Comparison of ENCODE assay signal across 9 mouse cellular contexts in genomic region chr7:4793674-4794073, GRCm38 (mm10). TPM values are rescaled to one million over a fixed set of nuclear protein-coding genes. Genes with fewer than 3 reads are reported as not detected.
A peak's percentile ranks its signal among the peaks of the same experiment; 100 is the strongest.
DNase-seq lines count a peak whose midpoint lies in the region; ATAC-seq and TF ChIP-seq lines count a peak whose summit lies in the region.
"Had no signal": no experiment of that assay in that cellular context is flagged by ENCODE, and none has a peak within 500 bp of the region (broad histone marks: within the 10 kb centered on the region; RNA-seq: fewer than 3 reads in every experiment).

No protein-coding gene starts in this region.

- DNase-seq in kidney, postnatal 0 days (ENCODE audit: low spot score) = no peak
- no peak for DNase-seq in kidney, adult 18-20 months
- no peak for DNase-seq in hindbrain, postnatal 0 days (ENCODE audit: low spot score)
- no peak for DNase-seq in right cerebral cortex, postnatal 25 days
- no peak for DNase-seq in gastrocnemius, postnatal 36 days

- no peaks in the 10 kb centered on the region for H3K9me3 ChIP-seq in kidney, postnatal 0 days (replicated peaks; ENCODE audit: low read length)
- H3K9me3 ChIP-seq in hindbrain, postnatal 0 days (ENCODE audit: low read length) = no peaks in the 10 kb centered on the region

- peak overlapping the region; percentile 94; the same call in 1 of the 2 replicates for H3K27ac ChIP-seq in kidney, postnatal 0 days
- no peak overlapping the region for H3K27ac ChIP-seq in cortical plate, adult 2 months (ENCODE audit: insufficient read depth, low read length)
- peak overlapping the region; percentile 92 for H3K27ac ChIP-seq in hindbrain, postnatal 0 days

- H3K9ac ChIP-seq in kidney, postnatal 0 days (ENCODE audit: low read depth, low read length) = peak overlapping the region; percentile 95
- H3K9ac ChIP-seq in hindbrain, postnatal 0 days (replicated peaks; ENCODE audit: low read length) = peak overlapping the region; percentile 92

- H3ac ChIP-seq in myocyte (ENCODE audit: control insufficient read depth, insufficient read length) = peak overlapping the region; percentile 83

- WGBS in kidney, postnatal 0 days = 43% methylated on average over 4 of the region's 4 CpGs
- WGBS in hindbrain, postnatal 0 days = 47% methylated on average over 4 of the region's 4 CpGs

- peaks cover 25% of the 10 kb centered on the region for H3K79me2 ChIP-seq in myocyte (ENCODE audit: control insufficient read depth, insufficient read depth)

- no peak for ATAC-seq in kidney, postnatal 0 days (replicated peaks; ENCODE audit: low FRiP score, low read depth)
- no peak for ATAC-seq in hindbrain, postnatal 0 days
- ATAC-seq in cerebellum, adult (ENCODE audit: insufficient number of reproducible peaks, low FRiP score, low TSS enrichment) = no peak

- H3K4me1 ChIP-seq in kidney, postnatal 0 days (replicated peaks; ENCODE audit: insufficient read depth, low read length) = peaks cover 8% of the 10 kb centered on the region; the same call in 1 of the 2 replicates
- peaks cover 4% of the 10 kb centered on the region; the same call in 1 of the 2 replicates for H3K4me1 ChIP-seq in cortical plate, adult 2 months (ENCODE audit: control insufficient read depth, insufficient read depth, low read length)
- H3K4me1 ChIP-seq in hindbrain, postnatal 0 days (ENCODE audit: insufficient read depth, low read length) = peaks cover 3% of the 10 kb centered on the region; the same call in 1 of the 2 replicates

- no peak for TF ChIP-seq CTCF in kidney, postnatal 0 days (IDR thresholded peaks at IDR 0.05; ENCODE audit: low read depth)
- TF ChIP-seq CTCF in cortical plate, adult 2 months (IDR thresholded peaks at IDR 0.05; ENCODE audit: extremely low read depth, insufficient read depth, low read length) = no peak
- no peak for TF ChIP-seq CTCF in hindbrain, postnatal 0 days (IDR thresholded peaks at IDR 0.05; ENCODE audit: low read depth)

- TF ChIP-seq POLR2A in cortical plate, adult 2 months (IDR thresholded peaks at IDR 0.05; ENCODE audit: extremely low read depth, insufficient read depth, low read length) = no peak
- TF ChIP-seq POLR2A in myocyte (IDR thresholded peaks at IDR 0.05; ENCODE audit: insufficient read length, low read depth) = no peak

- intact Hi-C loops in gastrocnemius, postnatal 36 days (cut with DNase I) = loop anchor here (10.0 kb wide), 1 partner anchor 659 kb away; the partner anchor contains the start of gene Leng8

- H3K27me3 ChIP-seq in kidney, postnatal 0 days (ENCODE audit: insufficient read depth, low read length) = no peaks in the 10 kb centered on the region
- no peaks in the 10 kb centered on the region for H3K27me3 ChIP-seq in hindbrain, postnatal 0 days (ENCODE audit: insufficient read depth, low read length)
- no peaks in the 10 kb centered on the region for H3K27me3 ChIP-seq in myocyte (ENCODE audit: control insufficient read depth, insufficient read depth, insufficient read length)

- H3K4me2 ChIP-seq in kidney, postnatal 0 days (ENCODE audit: low read length) = peak overlapping the region; percentile 82
- H3K4me2 ChIP-seq in hindbrain, postnatal 0 days (ENCODE audit: low read depth, low read length) = peak overlapping the region; percentile 77
- peak overlapping the region; percentile 97 for H3K4me2 ChIP-seq in myocyte (ENCODE audit: low read depth)

- H3K4me3 ChIP-seq in kidney, postnatal 0 days (replicated peaks; ENCODE audit: low read depth, low read length) = peak overlapping the region; percentile 81
- peak overlapping the region; percentile 71 for H3K4me3 ChIP-seq in cortical plate, adult 2 months (ENCODE audit: insufficient read depth, low read length)
- peak overlapping the region; percentile 84 for H3K4me3 ChIP-seq in hindbrain, postnatal 0 days (ENCODE audit: low read length)
- peak overlapping the region; percentile 96 for H3K4me3 ChIP-seq in myocyte

- H3K36me3 ChIP-seq in kidney, postnatal 0 days (ENCODE audit: insufficient read depth, low read length) = peaks cover 26% of the 10 kb centered on the region
- peaks cover 25% of the 10 kb centered on the region for H3K36me3 ChIP-seq in hindbrain, postnatal 0 days (ENCODE audit: insufficient read depth, low read length)
- peaks cover 31% of the 10 kb centered on the region for H3K36me3 ChIP-seq in myocyte (ENCODE audit: control insufficient read depth, insufficient read depth)

TF ChIP-seq in myocyte, 11 proteins besides CTCF, POLR2A, EP300 and RAD21:
- TF ChIP-seq E2F4 (IDR thresholded peaks at IDR 0.05; ENCODE audit: insufficient read depth) (no peak), MAX (IDR thresholded peaks at IDR 0.05; ENCODE audit: low read depth) (no peak), MYOG (IDR thresholded peaks at IDR 0.05; ENCODE audit: control insufficient read depth in 1 of 3, insufficient read depth in 1 of 3, insufficient read length in 2 of 3, low read depth in 2 of 3) (no peak), USF1 (IDR thresholded peaks at IDR 0.05; ENCODE audit: low read depth) (no peak), SRF (IDR thresholded peaks at IDR 0.05; ENCODE audit: control insufficient read depth, insufficient read length, low read depth) (no peak), TCF12 (IDR thresholded peaks at IDR 0.05; ENCODE audit: insufficient read depth, poor library complexity, severe bottlenecking) (no peak), MYOD1 (IDR thresholded peaks at IDR 0.05; ENCODE audit: control insufficient read depth in 1 of 3, insufficient read length in 2 of 3, low read depth in 2 of 3) (no peak), TCF3 (IDR thresholded peaks at IDR 0.05; ENCODE audit: insufficient read length, low read depth) (no peak), POLR2AphosphoS2 (IDR thresholded peaks at IDR 0.05; ENCODE audit: insufficient read length, low read depth) (no peak), REST (IDR thresholded peaks at IDR 0.05; ENCODE audit: insufficient read depth, insufficient read length) (no peak), CEBPB (IDR thresholded peaks at IDR 0.05; ENCODE audit: insufficient read depth, poor library complexity, severe bottlenecking) (no peak)

RNA-seq across cellular contexts. Expression of gene Rpl28, which starts 1.0 kb away (rescaled TPM):
- 453 and 480 TPM in 2 replicates for polyA plus RNA-seq in kidney, postnatal 0 days (2015; fragmentation: Nextera tagmentation; extraction: Ambion mirVana)
- polyA plus RNA-seq in cortical plate, adult 2 months (2012; rRNA removed) = 257 and 299 TPM in 2 replicates
- 145 and 147 TPM in 2 replicates for total RNA-seq in hindbrain, postnatal 0 days (2014; rRNA removed)
- polyA plus RNA-seq in hindbrain, postnatal 0 days (2015; fragmentation: Nextera tagmentation; extraction: Ambion mirVana) = 304 and 315 TPM in 2 replicates
- 3,329 TPM for polyA plus RNA-seq in myocyte (2012; fragmentation: generic; extraction: Trizol)
- total RNA-seq in gastrocnemius, postnatal 36 days (2021) = 100 to 1,000 TPM; 431 to 514 TPM

RNA-seq across cellular contexts. Expression of gene Tmem238, which starts 4.2 kb away (rescaled TPM):
- polyA plus RNA-seq in kidney, postnatal 0 days (2015; fragmentation: Nextera tagmentation; extraction: Ambion mirVana) = 35.9 and 40.4 TPM in 2 replicates
- polyA plus RNA-seq in cortical plate, adult 2 months (2012; rRNA removed) = 4.6 and 4.9 TPM in 2 replicates
- total RNA-seq in hindbrain, postnatal 0 days (2014; rRNA removed) = 13.7 and 13.9 TPM in 2 replicates
- 16.8 and 18.2 TPM in 2 replicates for polyA plus RNA-seq in hindbrain, postnatal 0 days (2015; fragmentation: Nextera tagmentation; extraction: Ambion mirVana)
- 7.1 TPM for polyA plus RNA-seq in myocyte (2012; fragmentation: generic; extraction: Trizol)
- 1 to 10 TPM; 7.9 to 9.5 TPM for total RNA-seq in gastrocnemius, postnatal 36 days (2021)

RNA-seq across cellular contexts. Expression of gene Tmem190, which starts 10.9 kb away (rescaled TPM):
- 0.70 TPM in 1 of 2 replicates, not detected in the other for polyA plus RNA-seq in kidney, postnatal 0 days (2015; fragmentation: Nextera tagmentation; extraction: Ambion mirVana)
- polyA plus RNA-seq in cortical plate, adult 2 months (2012; rRNA removed) = not detected in 2 replicates
- total RNA-seq in hindbrain, postnatal 0 days (2014; rRNA removed) = not detected in 2 replicates
- 0.53 TPM in 1 of 2 replicates, not detected in the other for polyA plus RNA-seq in hindbrain, postnatal 0 days (2015; fragmentation: Nextera tagmentation; extraction: Ambion mirVana)
- polyA plus RNA-seq in myocyte (2012; fragmentation: generic; extraction: Trizol) = not detected
- not detected for total RNA-seq in gastrocnemius, postnatal 36 days (2021)
- total RNA-seq: hematopoietic stem cell, adult 5-6 weeks had no signal

RNA-seq across cellular contexts. Expression of gene Il11, which starts 11.0 kb away (rescaled TPM):
- polyA plus RNA-seq in kidney, postnatal 0 days (2015; fragmentation: Nextera tagmentation; extraction: Ambion mirVana) = 0.14 and 0.20 TPM in 2 replicates
- 0.35 and 0.36 TPM in 2 replicates for polyA plus RNA-seq in cortical plate, adult 2 months (2012; rRNA removed)
- 2.0 TPM in 1 of 2 replicates, not detected in the other for total RNA-seq in hindbrain, postnatal 0 days (2014; rRNA removed)
- 1.1 and 1.3 TPM in 2 replicates for polyA plus RNA-seq in hindbrain, postnatal 0 days (2015; fragmentation: Nextera tagmentation; extraction: Ambion mirVana)
- polyA plus RNA-seq in myocyte (2012; fragmentation: generic; extraction: Trizol) = 0.56 TPM
- total RNA-seq in gastrocnemius, postnatal 36 days (2021) = not detected

RNA-seq across cellular contexts. Expression of gene Ube2s, which starts 18.7 kb away (rescaled TPM):
- polyA plus RNA-seq in kidney, postnatal 0 days (2015; fragmentation: Nextera tagmentation; extraction: Ambion mirVana) = 198 and 203 TPM in 2 replicates
- 177 and 181 TPM in 2 replicates for polyA plus RNA-seq in cortical plate, adult 2 months (2012; rRNA removed)
- 264 and 324 TPM in 2 replicates for total RNA-seq in hindbrain, postnatal 0 days (2014; rRNA removed)
- polyA plus RNA-seq in hindbrain, postnatal 0 days (2015; fragmentation: Nextera tagmentation; extraction: Ambion mirVana) = 223 and 233 TPM in 2 replicates
- 261 TPM for polyA plus RNA-seq in myocyte (2012; fragmentation: generic; extraction: Trizol)
- 10 to 100 TPM; 70.3 to 83.7 TPM for total RNA-seq in gastrocnemius, postnatal 36 days (2021)
